Mouse (Mus musculus) midbrain, embryonic 15.5 days (tissue): ENCODE measurements around the gene Tuba4a. TPM values are rescaled to one million over a fixed set of nuclear protein-coding genes. Genes with fewer than 3 reads are reported as not detected.
"Not testable (repeated sequence)": the region's sequence is repeated elsewhere in the genome, so short reads cannot be mapped to it uniquely, and the experiment has no call there.

Experiments
- ATAC-seq: fragments of 200-750 bp; cut with Nextera tagmentation; replicated peaks from 2 replicates; pipeline ENCODE4 v1.8.0; 2017; ENCODE audit warnings: moderate TSS enrichment
- H3K27ac ChIP-seq: fragments of 300-500 bp; sonication (generic); 2 replicates; pipeline ENCODE4 v1.5.1; 2015; ENCODE audit warnings: mild to moderate bottlenecking, inconsistent platforms
- H3K27me3 ChIP-seq: fragments of 300-500 bp; sonication (generic); replicated peaks from 2 replicates; pipeline ENCODE4 v1.6.1; 2015; ENCODE audit warnings: inconsistent platforms
- H3K36me3 ChIP-seq: fragments of 300-500 bp; sonication (generic); replicated peaks from 2 replicates; pipeline ENCODE4 v1.6.1; 2015; ENCODE audit warnings: inconsistent platforms
- H3K4me1 ChIP-seq: fragments of 300-500 bp; sonication (generic); 2 replicates; pipeline ENCODE4 v1.6.1; 2015; ENCODE audit warnings: inconsistent platforms
- H3K4me2 ChIP-seq: fragments of 300-500 bp; sonication (generic); 2 replicates; pipeline ENCODE4 v1.6.1; 2015; ENCODE audit warnings: inconsistent platforms, mild to moderate bottlenecking, moderate library complexity
- H3K4me3 ChIP-seq: fragments of 300-500 bp; sonication (generic); 2 replicates; pipeline ENCODE4 v1.5.1; 2015; ENCODE audit warnings: mild to moderate bottlenecking, inconsistent platforms
- H3K9ac ChIP-seq: fragments of 300-500 bp; sonication (generic); 2 replicates; pipeline ENCODE4 v1.6.1; 2015; ENCODE audit warnings: mild to moderate bottlenecking, inconsistent platforms
- H3K9me3 ChIP-seq: fragments of 300-500 bp; sonication (generic); 2 replicates; pipeline ENCODE4 v1.6.1; 2016; ENCODE audit warnings: inconsistent platforms
- WGBS: fragments of 180-500 bp; shearing (Covaris S2); methylation state at CpG from one replicate; pipeline ENCODE4 v1.1.7; 2015; ENCODE audit warnings: mixed read lengths; 5-methylcytosine and 5-hydroxymethylcytosine counted together
- polyA plus RNA-seq: library from polyadenylated mRNA; unstranded; fragments of >200 nt; fragmentation: Nextera tagmentation; extraction: Ambion mirVana; gene quantifications from 2 replicates; pipeline ENCODE4 v1.2.1, GENCODE M21; 2015

Tuba4a gene
- polyA plus RNA-seq, 1 experiment from 2014 or later, result 7.9 TPM

DNA sequence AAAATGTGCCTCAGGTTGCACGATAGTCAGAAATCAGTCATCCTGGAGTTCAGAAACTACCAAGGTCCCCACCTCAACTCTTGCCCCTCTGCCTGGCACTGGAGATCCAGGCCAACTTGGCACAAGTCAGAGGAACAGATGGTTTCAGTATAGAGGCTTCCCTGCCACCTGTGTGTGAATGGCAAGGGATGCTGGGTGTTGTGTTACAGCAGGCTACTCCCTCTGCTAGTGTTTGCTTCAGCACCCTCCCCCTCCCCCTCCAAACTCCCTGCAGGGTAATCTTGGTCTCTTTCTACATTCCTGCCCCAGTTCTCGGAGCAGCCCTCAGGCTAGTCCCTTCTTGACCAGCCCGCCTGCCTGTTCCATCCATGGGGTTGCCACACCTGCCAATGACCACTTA lies 30.8 kb upstream of the Tuba4a start:
- H3K4me2 ChIP-seq, result no peak overlapping the region
- no peak overlapping the region for H3K4me3 ChIP-seq
- no peak overlapping the region for H3K27ac ChIP-seq
- H3K27me3 ChIP-seq, result 0 out of 2 replicates have a peak, but pooled peaks cover 7% of the 10 kb centered on the region
- no peaks in the 10 kb centered on the region for H3K36me3 ChIP-seq
- no peak for ATAC-seq
- H3K4me1 ChIP-seq, result peaks cover 7% of the 10 kb centered on the region
- no peaks in the 10 kb centered on the region for H3K9me3 ChIP-seq
- 55% methylated on average over 3 of the region's 3 CpGs for WGBS
- no peak overlapping the region for H3K9ac ChIP-seq

GRCm38 (mm10) chr1:75248041-75248772 lies 28.5 kb upstream of the Tuba4a start:
- no peak overlapping the region for H3K27ac ChIP-seq
- no peak overlapping the region for H3K4me2 ChIP-seq
- 63% methylated on average over 9 of the region's 9 CpGs for WGBS
- H3K9me3 ChIP-seq, result no peaks in the 10 kb centered on the region
- no peak overlapping the region for H3K4me3 ChIP-seq
- 0 out of 2 replicates have a peak, but pooled peaks cover 6% of the 10 kb centered on the region for H3K27me3 ChIP-seq
- ATAC-seq, result no peak
- peaks cover 7% of the 10 kb centered on the region for H3K4me1 ChIP-seq
- H3K36me3 ChIP-seq, result no peaks in the 10 kb centered on the region
- H3K9ac ChIP-seq, result no peak overlapping the region

DNA sequence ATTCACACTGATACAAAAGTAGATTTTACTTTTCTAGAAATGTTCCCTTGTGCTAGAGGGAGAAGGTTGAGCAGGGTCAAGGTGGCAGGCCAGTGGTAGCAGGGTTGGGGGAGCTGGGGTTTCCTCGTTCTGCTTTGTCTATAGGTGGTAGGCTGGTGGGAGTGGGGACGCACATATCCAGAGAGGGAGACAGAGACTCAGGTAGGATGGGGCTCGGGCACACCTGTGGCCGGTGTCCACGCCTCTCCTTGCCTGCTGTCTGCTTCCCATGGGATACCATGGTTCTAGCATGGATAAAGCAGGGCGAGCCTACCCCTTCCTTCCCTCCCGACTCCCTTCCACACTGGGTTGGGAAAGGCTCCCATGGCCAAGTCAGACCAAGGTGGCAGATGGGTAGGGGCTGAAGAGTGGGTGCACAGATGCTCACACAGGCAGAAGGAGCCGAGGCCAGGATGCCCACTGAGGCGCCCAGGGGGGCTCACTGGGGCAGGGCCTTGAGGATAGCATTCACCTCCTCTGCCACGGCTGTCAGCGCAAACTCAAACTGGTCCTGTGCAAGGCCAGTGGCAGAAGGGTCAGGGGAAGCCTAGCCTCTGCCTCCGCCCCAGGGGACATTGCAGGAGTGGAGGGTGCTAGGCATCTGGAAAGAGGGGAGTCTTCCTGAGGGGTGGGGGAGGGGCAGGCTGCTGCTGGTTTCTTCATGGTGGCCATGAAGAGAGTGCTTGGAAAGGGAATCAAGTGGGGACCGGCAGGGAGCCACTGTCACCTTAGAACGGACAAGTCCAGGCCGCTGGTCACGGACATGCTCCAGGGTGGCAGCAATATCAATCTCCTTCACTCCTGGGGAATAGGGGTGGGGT lies 27.6 kb upstream of the Tuba4a start:
- no peak overlapping the region for H3K9ac ChIP-seq
- no peak overlapping the region for H3K4me2 ChIP-seq
- no peak for ATAC-seq
- no peak overlapping the region for H3K27ac ChIP-seq
- no peak overlapping the region for H3K4me3 ChIP-seq
- H3K9me3 ChIP-seq, result no peaks in the 10 kb centered on the region
- WGBS, result 82% methylated on average over 16 of the region's 16 CpGs
- H3K27me3 ChIP-seq, result no peaks in the 10 kb centered on the region
- H3K4me1 ChIP-seq, result peaks cover 7% of the 10 kb centered on the region
- H3K36me3 ChIP-seq, result no peaks in the 10 kb centered on the region

- 13% methylated on average over 4 of the region's 4 CpGs for WGBS
- Histone ChIP-seq H3K4me1 (no peaks in the 10 kb centered on the region), H3K4me3 (no peak overlapping the region), H3K4me2 (no peak overlapping the region), H3K9ac (no peak overlapping the region), H3K27me3 (no peaks in the 10 kb centered on the region), H3K9me3 (no peaks in the 10 kb centered on the region), H3K27ac (no peak overlapping the region), H3K36me3 (no peaks in the 10 kb centered on the region; the same call in 1 of the 2 replicates)
- ATAC-seq, result peak; percentile 73
These were observed 25.2 kb upstream of the Tuba4a start for GRCm38 (mm10) chr1:75244836-75245235.

DNA sequence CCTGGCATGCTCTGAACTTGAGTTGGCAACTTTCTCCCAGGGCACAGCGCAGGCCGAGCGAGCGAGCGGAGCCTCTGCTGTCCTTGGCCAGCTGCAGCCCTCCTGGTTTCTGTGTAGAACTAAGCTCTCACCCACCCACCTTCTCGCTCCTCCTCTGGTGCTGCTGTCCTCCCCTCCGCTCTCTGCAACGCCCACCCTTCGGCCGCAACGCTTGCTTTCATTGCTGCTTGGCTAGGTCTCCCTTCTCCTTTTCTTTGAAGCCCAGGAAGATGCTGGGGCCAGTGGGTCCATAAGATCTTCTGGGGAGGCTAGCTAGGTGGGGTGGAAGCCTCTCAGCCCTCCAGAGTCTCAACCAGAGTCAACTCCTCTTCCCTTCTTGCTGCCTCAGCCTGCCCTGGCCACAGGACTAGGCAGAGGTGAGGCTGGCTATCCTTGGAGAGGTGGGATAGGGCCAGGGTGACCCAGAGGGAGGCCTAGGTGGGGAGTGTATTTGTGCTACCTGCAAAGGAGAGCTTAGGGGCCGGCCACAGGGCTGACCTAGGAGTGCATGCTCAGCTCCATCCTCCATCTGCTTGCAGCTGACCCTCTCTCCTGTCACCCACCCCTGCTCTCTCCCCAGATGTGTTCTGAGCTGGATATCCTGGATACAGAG lies 24.6 kb upstream of the Tuba4a start:
- H3K36me3 ChIP-seq, result no peaks in the 10 kb centered on the region; the same call in 1 of the 2 replicates
- no peak overlapping the region for H3K4me2 ChIP-seq
- no peak overlapping the region for H3K4me3 ChIP-seq
- H3K4me1 ChIP-seq, result no peaks in the 10 kb centered on the region
- 88% methylated on average over 12 of the region's 12 CpGs for WGBS
- ATAC-seq, result peak; percentile 18; the same call in 1 of the 2 replicates
- H3K27me3 ChIP-seq, result no peaks in the 10 kb centered on the region
- no peaks in the 10 kb centered on the region for H3K9me3 ChIP-seq
- no peak overlapping the region for H3K9ac ChIP-seq
- no peak overlapping the region for H3K27ac ChIP-seq

- Histone ChIP-seq H3K36me3 (no peaks in the 10 kb centered on the region; the same call in 1 of the 2 replicates), H3K27ac (no peak overlapping the region), H3K27me3 (no peaks in the 10 kb centered on the region), H3K9ac (no peak overlapping the region), H3K4me3 (no peak overlapping the region), H3K9me3 (no peaks in the 10 kb centered on the region), H3K4me2 (no peak overlapping the region), H3K4me1 (no peaks in the 10 kb centered on the region)
- WGBS, result 87% methylated on average over 14 of the region's 14 CpGs
- ATAC-seq, result no peak
These were observed 23.7 kb upstream of the Tuba4a start for GRCm38 (mm10) chr1:75243411-75243810.

GRCm38 (mm10) chr1:75239591-75239990 lies 19.9 kb upstream of the Tuba4a start:
- no peak overlapping the region for H3K27ac ChIP-seq
- H3K9ac ChIP-seq, result no peak overlapping the region
- H3K4me1 ChIP-seq, result peaks cover 22% of the 10 kb centered on the region
- ATAC-seq, result no peak
- 86% methylated on average over 10 of the region's 10 CpGs for WGBS
- no peaks in the 10 kb centered on the region for H3K27me3 ChIP-seq
- no peak overlapping the region for H3K4me3 ChIP-seq
- H3K4me2 ChIP-seq, result no peak overlapping the region
- H3K9me3 ChIP-seq, result no peaks in the 10 kb centered on the region
- H3K36me3 ChIP-seq, result no peaks in the 10 kb centered on the region; the same call in 1 of the 2 replicates

- H3K36me3 ChIP-seq, result no peaks in the 10 kb centered on the region
- H3K9me3 ChIP-seq, result no peaks in the 10 kb centered on the region
- H3K9ac ChIP-seq, result peak within 1 kb of the TSS; percentile 87
- H3K4me3 ChIP-seq, result peak within 1 kb of the TSS; percentile 70
- WGBS, result under 1% methylated on average over 61 of the region's 64 CpGs
- peak within 1 kb of the TSS; percentile 88 for H3K4me2 ChIP-seq
- peak; percentile 90 for ATAC-seq
- peak within 1 kb of the TSS; percentile 83 for H3K27ac ChIP-seq
- no peaks in the 10 kb centered on the region for H3K27me3 ChIP-seq
- peaks cover 24% of the 10 kb centered on the region for H3K4me1 ChIP-seq
These were observed 16.7 kb upstream of the Tuba4a start, which contains the start of gene Dnajb2 for GRCm38 (mm10) chr1:75236117-75237050. Gene Dnajb2, plus strand, starts transcription at chr1:75236406.

- H3K4me3 ChIP-seq, result no peak overlapping the region
- ATAC-seq, result peak; percentile 62
These were observed 14.9 kb upstream of the Tuba4a start for GRCm38 (mm10) chr1:75234606-75235005.

GRCm38 (mm10) chr1:75232489-75232888 lies 12.8 kb upstream of the Tuba4a start:
- H3K9ac ChIP-seq, H3K36me3 ChIP-seq, H3K9me3 ChIP-seq, H3K27ac ChIP-seq, H3K4me3 ChIP-seq, H3K4me2 ChIP-seq, ATAC-seq, H3K27me3 ChIP-seq: not testable (repeated sequence)
- WGBS, result 68% methylated on average over 4 of the region's 4 CpGs
- H3K4me1 ChIP-seq, result peaks cover 19% of the 10 kb centered on the region

More at GRCm38 (mm10) chr1:75234606-75235005, 14.9 kb upstream of the Tuba4a start:
- no peaks in the 10 kb centered on the region for H3K36me3 ChIP-seq
- no peaks in the 10 kb centered on the region for H3K9me3 ChIP-seq
- peak overlapping the region; percentile 15; the same call in 1 of the 2 replicates for H3K27ac ChIP-seq
- H3K9ac ChIP-seq, result no peak overlapping the region
- H3K27me3 ChIP-seq, result no peaks in the 10 kb centered on the region
- H3K4me2 ChIP-seq, result no peak overlapping the region
- H3K4me1 ChIP-seq, result peaks cover 24% of the 10 kb centered on the region
- WGBS, result under 1% methylated on average over 8 of the region's 8 CpGs

DNA sequence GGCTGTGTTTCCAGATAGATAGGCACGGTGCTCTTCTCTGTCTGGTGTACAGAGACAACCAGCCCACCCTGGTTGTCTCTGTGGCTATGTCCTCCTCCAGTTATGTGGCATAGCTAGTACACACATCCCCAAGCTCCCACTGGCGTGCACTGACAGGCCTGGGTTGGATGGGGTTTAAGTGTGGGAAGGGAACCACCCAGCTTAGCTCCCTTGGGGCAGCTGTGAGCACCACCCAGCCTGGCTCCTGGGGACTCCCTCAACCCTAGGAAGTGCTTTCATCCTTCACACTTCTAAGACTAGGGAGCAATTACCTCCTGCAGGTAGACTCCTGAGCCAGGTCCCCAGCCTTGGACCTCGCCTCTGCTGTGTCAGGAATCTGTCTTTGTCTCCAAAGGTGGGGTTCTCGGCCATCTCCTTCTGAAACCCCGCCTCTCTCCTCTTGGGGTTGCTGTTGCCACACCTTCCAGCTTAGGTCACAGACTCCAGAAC lies 12.0 kb upstream of the Tuba4a start, which contains the start of gene A630095N17Rik:
Gene A630095N17Rik, minus strand, starts transcription at position 439 of the 489 bp plus-strand sequence.
- no peak for ATAC-seq
- H3K27me3 ChIP-seq, result no peaks in the 10 kb centered on the region

More for the DNA sequence above, 12.0 kb upstream of the Tuba4a start, which contains the start of gene A630095N17Rik:
- H3K4me2 ChIP-seq, result no peak within 1 kb of the TSS
- H3K36me3 ChIP-seq, result no peaks in the 10 kb centered on the region
- no peaks in the 10 kb centered on the region for H3K9me3 ChIP-seq
- no peak within 1 kb of the TSS for H3K27ac ChIP-seq
- no peak within 1 kb of the TSS for H3K9ac ChIP-seq
- WGBS, result 77% methylated on average over 5 of the region's 5 CpGs
- no peak within 1 kb of the TSS for H3K4me3 ChIP-seq
- peaks cover 11% of the 10 kb centered on the region for H3K4me1 ChIP-seq
